Mouse (Mus musculus) embryonic facial prominence, embryonic 12.5 days (tissue): ENCODE results near the gene Ablim2. TPM values are rescaled to one million over a fixed set of nuclear protein-coding genes. Genes with fewer than 3 reads are reported as not detected.

Source experiments
- ATAC-seq: fragments of 200-750 bp; cut with Nextera tagmentation; 2 replicates; pipeline ENCODE4 v1.8.0; 2017; ENCODE audit not compliant: insufficient number of reproducible peaks, insufficient read depth, low FRiP score, low TSS enrichment
- H3K27ac ChIP-seq: fragments of 300-500 bp; sonication (generic); 2 replicates; pipeline ENCODE4 v1.5.1; 2016; ENCODE audit warnings: mild to moderate bottlenecking
- H3K27me3 ChIP-seq: fragments of 300-500 bp; sonication (generic); 2 replicates; pipeline ENCODE4 v1.6.1; 2016; ENCODE audit warnings: mild to moderate bottlenecking, moderate library complexity
- H3K36me3 ChIP-seq: fragments of 300-500 bp; sonication (generic); 2 replicates; pipeline ENCODE4 v1.6.1; 2016; ENCODE audit warnings: mild to moderate bottlenecking
- H3K4me1 ChIP-seq: fragments of 300-500 bp; sonication (generic); 2 replicates; pipeline ENCODE4 v1.6.1; 2016
- H3K4me2 ChIP-seq: fragments of 300-500 bp; sonication (generic); replicated peaks from 2 replicates; pipeline ENCODE4 v1.6.1; 2016; ENCODE audit warnings: mild to moderate bottlenecking, moderate library complexity
- H3K4me3 ChIP-seq: fragments of 300-500 bp; sonication (generic); 2 replicates; pipeline ENCODE4 v1.5.1; 2016; ENCODE audit warnings: mild to moderate bottlenecking
- H3K9ac ChIP-seq: fragments of 300-500 bp; sonication (generic); 2 replicates; pipeline ENCODE4 v1.6.1; 2016; ENCODE audit warnings: mild to moderate bottlenecking, moderate library complexity
- H3K9me3 ChIP-seq: fragments of 300-500 bp; sonication (generic); 2 replicates; pipeline ENCODE4 v1.6.1; 2016; ENCODE audit warnings: mild to moderate bottlenecking, moderate library complexity
- WGBS: fragments of 180-500 bp; shearing (Covaris S2); methylation state at CpG from one replicate; pipeline ENCODE4 v1.1.7; 2016; 5-methylcytosine and 5-hydroxymethylcytosine counted together
- polyA plus RNA-seq: library from polyadenylated mRNA; unstranded; fragments of >200 nt; fragmentation: Nextera tagmentation; extraction: Ambion mirVana; gene quantifications from 2 replicates; pipeline ENCODE4 v1.2.1, GENCODE M21; 2016

The Ablim2 gene
- polyA plus RNA-seq, 1 experiment from 2014 or later: 0.37 TPM

- no peak overlapping the region for H3K4me2 ChIP-seq
- no peak overlapping the region for H3K4me3 ChIP-seq
- H3K27ac ChIP-seq: no peak overlapping the region
- ATAC-seq: no peak
- peaks cover 51% of the 10 kb centered on the region for H3K27me3 ChIP-seq
- no peak overlapping the region for H3K9ac ChIP-seq
- no peaks in the 10 kb centered on the region for H3K36me3 ChIP-seq
- no peaks in the 10 kb centered on the region for H3K9me3 ChIP-seq
- 81% methylated on average over 4 of the region's 4 CpGs for WGBS
- peaks cover 17% of the 10 kb centered on the region; the same call in 1 of the 2 replicates for H3K4me1 ChIP-seq
Observed at GRCm38 (mm10) chr5:35756020-35756419, 1.7 kb upstream of the Ablim2 start.

GRCm38 (mm10) chr5:35756997-35757638 is 562 bp upstream of the Ablim2 start:
- Histone ChIP-seq H3K9ac (peak overlapping the region; percentile 4; the same call in 1 of the 2 replicates), H3K27me3 (peaks cover 51% of the 10 kb centered on the region), H3K4me2 (peak overlapping the region; percentile 95), H3K27ac (no peak overlapping the region), H3K4me1 (peaks cover 17% of the 10 kb centered on the region; the same call in 1 of the 2 replicates), H3K9me3 (no peaks in the 10 kb centered on the region), H3K4me3 (peak overlapping the region; percentile 52), H3K36me3 (no peaks in the 10 kb centered on the region)
- 10% methylated on average over 23 of the region's 26 CpGs for WGBS
- no peak for ATAC-seq

GRCm38 (mm10) chr5:35758081-35759053 is 687 bp downstream of the Ablim2 start:
- 0 out of 2 replicates have a peak, but pooled peaks have one; percentile 8 for ATAC-seq
- Histone ChIP-seq H3K36me3 (no peaks in the 10 kb centered on the region), H3K4me2 (peak overlapping the region; percentile 95), H3K9me3 (no peaks in the 10 kb centered on the region), H3K27me3 (peaks cover 56% of the 10 kb centered on the region), H3K9ac (peak overlapping the region; percentile 31; the same call in 1 of the 2 replicates), H3K27ac (no peak overlapping the region), H3K4me3 (peak overlapping the region; percentile 52), H3K4me1 (peaks cover 17% of the 10 kb centered on the region; the same call in 1 of the 2 replicates)
- 2% methylated on average over 40 of the region's 40 CpGs for WGBS

- H3K4me3 ChIP-seq: no peak overlapping the region
- no peak overlapping the region for H3K9ac ChIP-seq
- H3K9me3 ChIP-seq: no peaks in the 10 kb centered on the region
- no peak for ATAC-seq
- H3K27ac ChIP-seq: no peak overlapping the region
- H3K4me1 ChIP-seq: peaks cover 17% of the 10 kb centered on the region; the same call in 1 of the 2 replicates
- peaks cover 53% of the 10 kb centered on the region for H3K27me3 ChIP-seq
- no peak overlapping the region for H3K4me2 ChIP-seq
- WGBS: 78% methylated on average over 5 of the region's 5 CpGs
- no peaks in the 10 kb centered on the region for H3K36me3 ChIP-seq
Observed at GRCm38 (mm10) chr5:35761323-35761722, 3.6 kb downstream of the Ablim2 start.

GRCm38 (mm10) chr5:35762388-35762787 is 4.7 kb downstream of the Ablim2 start:
- Histone ChIP-seq H3K27me3 (peaks cover 43% of the 10 kb centered on the region), H3K4me3 (no peak overlapping the region), H3K4me1 (peaks cover 10% of the 10 kb centered on the region; the same call in 1 of the 2 replicates), H3K4me2 (no peak overlapping the region), H3K9me3 (no peaks in the 10 kb centered on the region), H3K27ac (no peak overlapping the region), H3K9ac (no peak overlapping the region), H3K36me3 (no peaks in the 10 kb centered on the region)
- WGBS: 63% methylated on average over 5 of the region's 5 CpGs
- no peak for ATAC-seq

- no peak for ATAC-seq
- WGBS: 74% methylated on average over 10 of the region's 10 CpGs
- Histone ChIP-seq H3K36me3 (no peaks in the 10 kb centered on the region), H3K4me1 (peaks cover 8% of the 10 kb centered on the region; the same call in 1 of the 2 replicates), H3K4me3 (no peak overlapping the region), H3K4me2 (no peak overlapping the region), H3K9me3 (no peaks in the 10 kb centered on the region), H3K27me3 (peaks cover 39% of the 10 kb centered on the region), H3K27ac (no peak overlapping the region), H3K9ac (no peak overlapping the region)
Observed at GRCm38 (mm10) chr5:35762850-35763249, 5.2 kb downstream of the Ablim2 start.

GRCm38 (mm10) chr5:35765909-35766308 is 8.2 kb downstream of the Ablim2 start:
- no peak overlapping the region for H3K4me2 ChIP-seq
- no peak overlapping the region for H3K9ac ChIP-seq
- no peak for ATAC-seq
- no peaks in the 10 kb centered on the region for H3K36me3 ChIP-seq
- H3K4me1 ChIP-seq: no peaks in the 10 kb centered on the region
- H3K4me3 ChIP-seq: no peak overlapping the region
- no peak overlapping the region for H3K27ac ChIP-seq
- peaks cover 9% of the 10 kb centered on the region for H3K27me3 ChIP-seq
- no peaks in the 10 kb centered on the region for H3K9me3 ChIP-seq
- 83% methylated on average over 6 of the region's 6 CpGs for whole genome bisulfite sequencing

- 0 out of 2 replicates have a peak, but pooled peaks cover 3% of the 10 kb centered on the region for H3K27me3 ChIP-seq
- H3K36me3 ChIP-seq: no peaks in the 10 kb centered on the region
- WGBS: 68% methylated on average over 3 of the region's 3 CpGs
- no peak for ATAC-seq
- peaks cover under 1% of the 10 kb centered on the region; the same call in 1 of the 2 replicates for H3K4me1 ChIP-seq
- no peak overlapping the region for H3K9ac ChIP-seq
- H3K4me2 ChIP-seq: no peak overlapping the region
- H3K4me3 ChIP-seq: no peak overlapping the region
- H3K27ac ChIP-seq: no peak overlapping the region
- H3K9me3 ChIP-seq: no peaks in the 10 kb centered on the region
Observed at GRCm38 (mm10) chr5:35768525-35768924, 10.8 kb downstream of the Ablim2 start.

GRCm38 (mm10) chr5:35768997-35769396 is 11.3 kb downstream of the Ablim2 start:
- H3K36me3 ChIP-seq: no peaks in the 10 kb centered on the region
- 0 out of 2 replicates have a peak, but pooled peaks cover under 1% of the 10 kb centered on the region for H3K27me3 ChIP-seq
- H3K4me1 ChIP-seq: peaks cover 6% of the 10 kb centered on the region; the same call in 1 of the 2 replicates
- 83% methylated on average over 7 of the region's 7 CpGs for WGBS
- ATAC-seq: no peak
- no peak overlapping the region for H3K4me3 ChIP-seq
- H3K4me2 ChIP-seq: no peak overlapping the region
- no peak overlapping the region for H3K9ac ChIP-seq
- H3K9me3 ChIP-seq: no peaks in the 10 kb centered on the region
- H3K27ac ChIP-seq: no peak overlapping the region

GRCm38 (mm10) chr5:35770246-35770645 is 12.6 kb downstream of the Ablim2 start:
- no peaks in the 10 kb centered on the region for H3K27me3 ChIP-seq
- peaks cover 10% of the 10 kb centered on the region; the same call in 1 of the 2 replicates for H3K4me1 ChIP-seq
- H3K4me2 ChIP-seq: no peak overlapping the region
- H3K4me3 ChIP-seq: no peak overlapping the region
- WGBS: 84% methylated on average over 2 of the region's 2 CpGs
- no peak overlapping the region for H3K9ac ChIP-seq
- H3K9me3 ChIP-seq: no peaks in the 10 kb centered on the region
- no peak for ATAC-seq
- no peaks in the 10 kb centered on the region for H3K36me3 ChIP-seq
- no peak overlapping the region for H3K27ac ChIP-seq

GRCm38 (mm10) chr5:35770891-35771663 is 13.4 kb downstream of the Ablim2 start:
- no peak for ATAC-seq
- Histone ChIP-seq H3K36me3 (no peaks in the 10 kb centered on the region), H3K9ac (no peak overlapping the region), H3K4me2 (no peak overlapping the region), H3K9me3 (no peaks in the 10 kb centered on the region), H3K4me1 (peaks cover 10% of the 10 kb centered on the region; the same call in 1 of the 2 replicates), H3K27me3 (no peaks in the 10 kb centered on the region), H3K27ac (no peak overlapping the region), H3K4me3 (no peak overlapping the region)
- WGBS: 70% methylated on average over 14 of the region's 14 CpGs
